Mouse (Mus musculus): Measurements from ENCODE around the gene Robo1. TPM values are rescaled to one million over a fixed set of nuclear protein-coding genes. Genes with fewer than 3 reads are reported as not detected.

The Robo1 gene
- polyA plus RNA-seq, 1 experiment from 2014 or later, result 69.5 TPM

DNA sequence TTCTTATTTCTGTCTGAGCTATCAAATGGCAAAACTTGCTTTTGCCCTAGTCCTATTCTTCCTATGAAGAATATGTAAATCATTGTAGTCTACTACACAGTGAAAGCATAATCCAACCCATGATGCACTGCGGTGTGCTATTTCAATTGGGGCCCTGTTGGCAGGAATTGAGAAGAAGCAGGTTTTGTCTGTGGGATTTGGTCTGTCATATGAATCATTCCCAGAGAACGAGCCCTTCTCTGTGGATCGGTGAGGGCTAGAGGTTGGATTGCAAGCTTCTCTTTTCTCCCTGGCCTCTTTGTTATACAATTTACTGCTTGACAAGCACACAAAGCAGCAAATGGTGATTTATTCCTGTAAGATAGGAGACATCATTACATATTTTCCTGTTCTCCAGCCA, 85.4 kb downstream of the Robo1 start:
- ATAC-seq (ENCODE audit: low FRiP score, low read depth), result no peak
- no peaks in the 10 kb centered on the region for H3K36me3 ChIP-seq
- no peaks in the 10 kb centered on the region for H3K9me3 ChIP-seq
- H3K27me3 ChIP-seq (replicated peaks), result no peaks in the 10 kb centered on the region
- no peak overlapping the region for H3K9ac ChIP-seq
- 27% methylated on average over 3 of the region's 3 CpGs for WGBS
- no peak overlapping the region for H3K4me2 ChIP-seq (replicated peaks)
- H3K4me3 ChIP-seq, result no peak overlapping the region
- no peaks in the 10 kb centered on the region for H3K4me1 ChIP-seq
- no peak overlapping the region for H3K27ac ChIP-seq

DNA sequence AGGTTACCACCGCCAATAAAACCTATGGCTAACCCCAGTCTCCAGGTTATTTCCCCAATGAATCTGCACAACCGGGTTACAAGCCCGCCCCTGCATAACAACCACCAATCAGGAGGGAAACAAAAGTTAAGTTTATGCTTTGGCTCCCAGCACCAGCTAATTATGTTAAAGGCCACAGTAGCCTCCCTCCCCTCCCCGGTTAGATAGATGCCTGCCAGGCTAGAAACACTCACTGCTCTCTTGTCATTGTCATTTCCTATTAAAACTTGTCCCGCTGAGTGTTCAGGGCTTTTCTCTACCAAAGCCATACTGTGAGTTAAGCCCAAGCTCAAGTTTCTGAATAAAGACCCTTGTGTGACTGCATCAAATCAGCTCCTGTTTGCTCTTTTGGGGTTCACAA, 90.7 kb downstream of the Robo1 start:
- H3K4me2 ChIP-seq (replicated peaks), result no peak overlapping the region
- WGBS, result 41% methylated on average over 5 of the region's 5 CpGs
- ATAC-seq (ENCODE audit: low FRiP score, low read depth), result no peak
- H3K27me3 ChIP-seq (replicated peaks), result no peaks in the 10 kb centered on the region
- 0 out of 2 replicates have a peak, but pooled peaks cover 8% of the 10 kb centered on the region for H3K4me1 ChIP-seq
- no peaks in the 10 kb centered on the region for H3K36me3 ChIP-seq
- H3K4me3 ChIP-seq, result no peak overlapping the region
- H3K9me3 ChIP-seq, result no peaks in the 10 kb centered on the region
- H3K27ac ChIP-seq, result no peak overlapping the region
- no peak overlapping the region for H3K9ac ChIP-seq

- no peaks in the 10 kb centered on the region for H3K27me3 ChIP-seq (replicated peaks)
- 0 out of 2 replicates have a peak overlapping the region, but pooled peaks have one; percentile 16 for H3K4me2 ChIP-seq (replicated peaks)
- no peak overlapping the region for H3K9ac ChIP-seq
- ATAC-seq (ENCODE audit: low FRiP score, low read depth), result peak; percentile 80; the same call in 1 of the 2 replicates
- no peak overlapping the region for H3K4me3 ChIP-seq
- WGBS, result 24% methylated on average over 9 of the region's 9 CpGs
- no peaks in the 10 kb centered on the region for H3K36me3 ChIP-seq
- H3K9me3 ChIP-seq, result 0 out of 2 replicates have a peak, but pooled peaks cover 3% of the 10 kb centered on the region
- 0 out of 2 replicates have a peak, but pooled peaks cover 8% of the 10 kb centered on the region for H3K4me1 ChIP-seq
- no peak overlapping the region for H3K27ac ChIP-seq
Observed at GRCm38 (mm10) chr16:72402381-72402780, 94.3 kb downstream of the Robo1 start.

GRCm38 (mm10) chr16:72409820-72410219, 101.7 kb downstream of the Robo1 start:
- Histone ChIP-seq H3K27me3 (replicated peaks) (no peaks in the 10 kb centered on the region), H3K4me3 (no peak overlapping the region), H3K9ac (no peak overlapping the region), H3K4me1 (peaks cover 11% of the 10 kb centered on the region; the same call in 1 of the 2 replicates), H3K36me3 (no peaks in the 10 kb centered on the region), H3K27ac (no peak overlapping the region), H3K4me2 (replicated peaks) (no peak overlapping the region), H3K9me3 (0 out of 2 replicates have a peak, but pooled peaks cover 3% of the 10 kb centered on the region)
- 78% methylated on average over 1 of the region's 1 CpGs for WGBS
- no peak for ATAC-seq (ENCODE audit: low FRiP score, low read depth)

GRCm38 (mm10) chr16:72411669-72412270, 103.7 kb downstream of the Robo1 start:
- 0 out of 2 replicates have a peak, but pooled peaks cover 2% of the 10 kb centered on the region for H3K9me3 ChIP-seq
- no peak for ATAC-seq (ENCODE audit: low FRiP score, low read depth)
- peaks cover 11% of the 10 kb centered on the region; the same call in 1 of the 2 replicates for H3K4me1 ChIP-seq
- no peak overlapping the region for H3K4me3 ChIP-seq
- no peaks in the 10 kb centered on the region for H3K27me3 ChIP-seq (replicated peaks)
- no peak overlapping the region for H3K4me2 ChIP-seq (replicated peaks)
- H3K36me3 ChIP-seq, result no peaks in the 10 kb centered on the region
- 33% methylated on average over 5 of the region's 5 CpGs for WGBS
- no peak overlapping the region for H3K9ac ChIP-seq
- no peak overlapping the region for H3K27ac ChIP-seq

- Histone ChIP-seq H3K9me3 (no peaks in the 10 kb centered on the region), H3K4me1 (peaks cover 11% of the 10 kb centered on the region; the same call in 1 of the 2 replicates), H3K27ac (no peak overlapping the region), H3K9ac (no peak overlapping the region), H3K4me3 (no peak overlapping the region), H3K36me3 (no peaks in the 10 kb centered on the region), H3K27me3 (replicated peaks) (no peaks in the 10 kb centered on the region), H3K4me2 (replicated peaks) (no peak overlapping the region; the same call in 1 of the 2 replicates)
- ATAC-seq (ENCODE audit: low FRiP score, low read depth), result no peak
- WGBS, result 40% methylated on average over 7 of the region's 7 CpGs
Observed at GRCm38 (mm10) chr16:72412879-72413278, 104.8 kb downstream of the Robo1 start.

- no peak overlapping the region for H3K4me2 ChIP-seq (replicated peaks)
- H3K27ac ChIP-seq, result no peak overlapping the region
- no peaks in the 10 kb centered on the region for H3K36me3 ChIP-seq
- no peaks in the 10 kb centered on the region for H3K9me3 ChIP-seq
- no peaks in the 10 kb centered on the region for H3K4me1 ChIP-seq
- no peak overlapping the region for H3K4me3 ChIP-seq
- H3K9ac ChIP-seq, result no peak overlapping the region
- 75% methylated on average over 5 of the region's 5 CpGs for WGBS
- H3K27me3 ChIP-seq (replicated peaks), result no peaks in the 10 kb centered on the region
- no peak for ATAC-seq (ENCODE audit: low FRiP score, low read depth)
Observed at GRCm38 (mm10) chr16:72419328-72420066, 111.4 kb downstream of the Robo1 start.

DNA sequence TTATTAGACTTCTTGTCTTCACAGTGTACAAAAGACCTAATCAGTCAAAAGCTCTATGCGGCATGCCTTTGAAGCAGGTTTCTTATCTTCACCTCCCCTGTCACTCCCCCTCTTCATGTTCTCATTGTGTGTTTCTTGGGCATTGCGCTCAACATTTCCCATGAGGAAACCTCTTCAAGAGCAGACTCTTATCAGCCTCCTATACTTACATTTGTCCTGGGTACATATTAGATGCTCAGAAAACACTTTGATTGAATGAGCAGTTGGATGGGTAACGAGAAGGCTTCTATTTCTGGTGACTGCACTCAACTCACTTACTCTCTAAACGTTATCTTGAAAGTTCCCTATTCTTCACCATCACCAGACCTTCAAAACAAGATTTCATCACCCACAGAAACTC, 114.3 kb downstream of the Robo1 start:
- H3K27ac ChIP-seq, result no peak overlapping the region
- H3K4me2 ChIP-seq (replicated peaks), result no peak overlapping the region
- WGBS, result 82% methylated on average over 4 of the region's 4 CpGs
- H3K36me3 ChIP-seq, result no peaks in the 10 kb centered on the region
- H3K9ac ChIP-seq, result no peak overlapping the region
- no peaks in the 10 kb centered on the region for H3K9me3 ChIP-seq
- no peak for ATAC-seq (ENCODE audit: low FRiP score, low read depth)
- no peak overlapping the region for H3K4me3 ChIP-seq
- no peaks in the 10 kb centered on the region for H3K4me1 ChIP-seq
- no peaks in the 10 kb centered on the region for H3K27me3 ChIP-seq (replicated peaks)

- H3K4me1 ChIP-seq, result no peaks in the 10 kb centered on the region
- no peaks in the 10 kb centered on the region for H3K9me3 ChIP-seq
- no peak overlapping the region for H3K9ac ChIP-seq
- H3K36me3 ChIP-seq, result no peaks in the 10 kb centered on the region
- no peaks in the 10 kb centered on the region for H3K27me3 ChIP-seq (replicated peaks)
- H3K4me3 ChIP-seq, result no peak overlapping the region
- no peak overlapping the region for H3K4me2 ChIP-seq (replicated peaks)
- no peak for ATAC-seq (ENCODE audit: low FRiP score, low read depth)
- no peak overlapping the region for H3K27ac ChIP-seq
Observed at GRCm38 (mm10) chr16:72434396-72434795, 126.3 kb downstream of the Robo1 start.

DNA sequence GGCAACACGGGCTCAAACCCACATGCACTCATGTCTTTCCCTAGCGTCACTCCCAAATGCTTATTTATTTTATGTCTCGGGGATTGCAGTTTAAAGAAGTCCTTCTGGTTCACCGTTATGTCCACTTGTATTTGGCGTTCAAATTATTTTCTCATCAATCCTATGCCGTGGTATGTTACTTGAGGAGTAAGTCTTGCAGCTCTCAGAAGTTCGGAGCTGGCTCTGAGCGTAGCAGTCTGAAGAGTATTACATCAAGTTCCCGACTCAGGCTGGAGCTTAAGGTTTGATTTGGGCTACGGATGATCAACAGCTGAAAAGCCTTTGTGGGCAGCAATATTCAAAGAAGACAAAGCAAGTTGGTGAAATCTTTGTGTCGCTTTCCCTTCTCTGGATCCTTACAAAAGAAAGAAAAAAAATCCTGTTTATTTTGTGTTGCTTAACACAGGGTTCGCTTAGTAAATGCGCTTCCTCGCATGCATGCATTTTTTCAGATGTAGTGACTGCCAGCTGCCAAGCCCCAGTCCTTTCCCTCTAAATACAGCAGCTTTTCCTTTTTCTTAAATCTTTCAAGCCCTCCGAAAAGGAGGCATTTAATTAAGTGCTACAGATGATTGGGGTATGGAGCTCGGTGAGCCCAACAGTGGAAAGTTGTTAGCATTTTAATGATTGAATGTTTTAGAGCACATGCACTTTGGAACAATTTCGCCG, 136.5 kb downstream of the Robo1 start:
- no peaks in the 10 kb centered on the region for H3K27me3 ChIP-seq (replicated peaks)
- no peaks in the 10 kb centered on the region for H3K9me3 ChIP-seq
- H3K4me3 ChIP-seq, result no peak overlapping the region
- WGBS, result 76% methylated on average over 18 of the region's 18 CpGs
- H3K4me1 ChIP-seq, result no peaks in the 10 kb centered on the region
- no peak for ATAC-seq (ENCODE audit: low FRiP score, low read depth)
- H3K4me2 ChIP-seq (replicated peaks), result no peak overlapping the region
- H3K27ac ChIP-seq, result no peak overlapping the region
- H3K9ac ChIP-seq, result no peak overlapping the region
- H3K36me3 ChIP-seq, result no peaks in the 10 kb centered on the region

- 54% methylated on average over 10 of the region's 10 CpGs for WGBS
Observed at GRCm38 (mm10) chr16:72458155-72458554, 150.0 kb downstream of the Robo1 start.

DNA sequence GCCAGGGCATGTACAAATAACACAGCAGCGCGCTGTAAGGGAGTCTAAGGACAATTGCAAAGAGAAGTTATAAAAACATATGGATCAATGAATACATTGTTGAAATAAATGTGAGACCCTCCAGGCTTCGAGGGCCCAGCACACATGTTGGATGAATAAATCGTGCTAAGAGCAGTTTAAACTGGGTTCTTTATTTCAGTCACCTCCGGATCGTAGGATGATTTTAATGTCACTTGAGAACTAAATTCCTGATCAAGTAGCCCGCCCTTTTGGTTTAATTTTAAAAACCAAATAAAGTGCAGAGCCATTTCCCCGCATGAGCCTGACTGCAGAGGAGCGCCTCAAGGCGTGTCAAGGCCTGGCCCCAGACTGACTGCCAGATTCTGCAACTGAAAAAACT, 150.5 kb downstream of the Robo1 start:
- Histone ChIP-seq H3K27me3 (replicated peaks) (no peaks in the 10 kb centered on the region), H3K9me3 (no peaks in the 10 kb centered on the region), H3K4me1 (no peaks in the 10 kb centered on the region), H3K27ac (no peak overlapping the region), H3K36me3 (no peaks in the 10 kb centered on the region), H3K4me3 (no peak overlapping the region), H3K4me2 (replicated peaks) (no peak overlapping the region), H3K9ac (no peak overlapping the region)
- ATAC-seq (ENCODE audit: low FRiP score, low read depth), result no peak
- 56% methylated on average over 10 of the region's 10 CpGs for WGBS

More at GRCm38 (mm10) chr16:72458155-72458554, 150.0 kb downstream of the Robo1 start:
- no peaks in the 10 kb centered on the region for H3K4me1 ChIP-seq
- no peak overlapping the region for H3K4me2 ChIP-seq (replicated peaks)
- H3K4me3 ChIP-seq, result no peak overlapping the region
- no peak overlapping the region for H3K27ac ChIP-seq
- ATAC-seq (ENCODE audit: low FRiP score, low read depth), result no peak
- H3K9me3 ChIP-seq, result no peaks in the 10 kb centered on the region
- H3K9ac ChIP-seq, result no peak overlapping the region
- no peaks in the 10 kb centered on the region for H3K27me3 ChIP-seq (replicated peaks)
- no peaks in the 10 kb centered on the region for H3K36me3 ChIP-seq

Measured in neural tube, embryonic 12.5 days (tissue).